Mouse (Mus musculus): ENCODE results near the gene Hacl1. TPM values are rescaled to one million over a fixed set of nuclear protein-coding genes. Genes with fewer than 3 reads are reported as not detected.

The Hacl1 gene
- 22.4 and 25.5 TPM in 2 replicates for total RNA-seq (2014; rRNA removed; ENCODE audit: low replicate concordance)
- polyA plus RNA-seq (2015; fragmentation: Nextera tagmentation; extraction: Ambion mirVana), result 9.2 and 12.2 TPM in 2 replicates

GRCm38 (mm10) chr14:31640890-31641505 is at the start of gene Hacl1, which contains the start of gene Btd:
Gene Hacl1, minus strand, starts transcription at chr14:31641286.
Gene Btd, plus strand, starts transcription at chr14:31641028.
- Histone ChIP-seq H3K27me3 (ENCODE audit: control insufficient read depth, insufficient read depth, low read length) (no peaks in the 10 kb centered on the region), H3K9me3 (replicated peaks; ENCODE audit: control insufficient read depth, low read length) (no peaks in the 10 kb centered on the region), H3K4me1 (ENCODE audit: control insufficient read depth, insufficient read depth) (peaks cover 14% of the 10 kb centered on the region), H3K27ac (ENCODE audit: low read depth) (peak within 1 kb of the TSS; percentile 81), H3K36me3 (replicated peaks; ENCODE audit: control insufficient read depth, insufficient read depth, low read length) (no peaks in the 10 kb centered on the region), H3K4me3 (ENCODE audit: low read depth, low read length) (peak within 1 kb of the TSS; percentile 78), H3K4me2 (ENCODE audit: low read depth, low read length) (peak within 1 kb of the TSS; percentile 92), H3K9ac (replicated peaks; ENCODE audit: low read depth, low read length) (peak within 1 kb of the TSS; percentile 72)
- peak; percentile 98 for ATAC-seq (ENCODE audit: insufficient read depth, low read depth)
- under 1% methylated on average over 30 of the region's 30 CpGs for WGBS
- TF ChIP-seq CTCF (IDR thresholded peaks at IDR 0.05; ENCODE audit: low read depth) (no peak), EP300 (IDR thresholded peaks at IDR 0.05; ENCODE audit: low read depth) (no peak)
- DNase-seq (ENCODE audit: low spot score), result peak; percentile 97

- Histone ChIP-seq H3K9ac (replicated peaks; ENCODE audit: low read depth, low read length) (no peak overlapping the region), H3K4me3 (ENCODE audit: low read depth, low read length) (no peak overlapping the region), H3K4me1 (ENCODE audit: control insufficient read depth, insufficient read depth) (peaks cover 8% of the 10 kb centered on the region; the same call in 1 of the 2 replicates), H3K4me2 (ENCODE audit: low read depth, low read length) (no peak overlapping the region), H3K27ac (ENCODE audit: low read depth) (no peak overlapping the region), H3K27me3 (ENCODE audit: control insufficient read depth, insufficient read depth, low read length) (no peaks in the 10 kb centered on the region), H3K9me3 (replicated peaks; ENCODE audit: control insufficient read depth, low read length) (no peaks in the 10 kb centered on the region), H3K36me3 (replicated peaks; ENCODE audit: control insufficient read depth, insufficient read depth, low read length) (no peaks in the 10 kb centered on the region)
- 89% methylated on average over 1 of the region's 1 CpGs for WGBS
- TF ChIP-seq EP300 (IDR thresholded peaks at IDR 0.05; ENCODE audit: low read depth) (no peak), CTCF (IDR thresholded peaks at IDR 0.05; ENCODE audit: low read depth) (no peak)
- ATAC-seq (ENCODE audit: insufficient read depth, low read depth) (no peak), DNase-seq (ENCODE audit: low spot score) (no peak)
These were observed 45.1 kb upstream of the Hacl1 start for GRCm38 (mm10) chr14:31686231-31686630.

- no peaks in the 10 kb centered on the region for H3K36me3 ChIP-seq (replicated peaks; ENCODE audit: control insufficient read depth, insufficient read depth, low read length)
- no peak overlapping the region for H3K4me3 ChIP-seq (ENCODE audit: low read depth, low read length)
- ATAC-seq (ENCODE audit: insufficient read depth, low read depth) (no peak), DNase-seq (ENCODE audit: low spot score) (no peak)
- H3K27me3 ChIP-seq (ENCODE audit: control insufficient read depth, insufficient read depth, low read length), result no peaks in the 10 kb centered on the region
- peaks cover 8% of the 10 kb centered on the region; the same call in 1 of the 2 replicates for H3K4me1 ChIP-seq (ENCODE audit: control insufficient read depth, insufficient read depth)
- no peak overlapping the region for H3K9ac ChIP-seq (replicated peaks; ENCODE audit: low read depth, low read length)
- H3K4me2 ChIP-seq (ENCODE audit: low read depth, low read length), result no peak overlapping the region
- no peak overlapping the region for H3K27ac ChIP-seq (ENCODE audit: low read depth)
- TF ChIP-seq CTCF (IDR thresholded peaks at IDR 0.05; ENCODE audit: low read depth) (no peak), EP300 (IDR thresholded peaks at IDR 0.05; ENCODE audit: low read depth) (no peak)
- no peaks in the 10 kb centered on the region for H3K9me3 ChIP-seq (replicated peaks; ENCODE audit: control insufficient read depth, low read length)
- 84% methylated on average over 10 of the region's 10 CpGs for WGBS
These were observed 44.6 kb upstream of the Hacl1 start for GRCm38 (mm10) chr14:31685680-31686079.

- DNase-seq (ENCODE audit: low spot score) (no peak), ATAC-seq (ENCODE audit: insufficient read depth, low read depth) (no peak)
- H3K27ac ChIP-seq (ENCODE audit: low read depth), result no peak overlapping the region
- no peak overlapping the region for H3K9ac ChIP-seq (replicated peaks; ENCODE audit: low read depth, low read length)
- TF ChIP-seq EP300 (IDR thresholded peaks at IDR 0.05; ENCODE audit: low read depth) (no peak), CTCF (IDR thresholded peaks at IDR 0.05; ENCODE audit: low read depth) (no peak)
- H3K36me3 ChIP-seq (replicated peaks; ENCODE audit: control insufficient read depth, insufficient read depth, low read length), result no peaks in the 10 kb centered on the region
- H3K4me2 ChIP-seq (ENCODE audit: low read depth, low read length), result no peak overlapping the region
- no peak overlapping the region for H3K4me3 ChIP-seq (ENCODE audit: low read depth, low read length)
- H3K9me3 ChIP-seq (replicated peaks; ENCODE audit: control insufficient read depth, low read length), result no peaks in the 10 kb centered on the region
- peaks cover 8% of the 10 kb centered on the region; the same call in 1 of the 2 replicates for H3K4me1 ChIP-seq (ENCODE audit: control insufficient read depth, insufficient read depth)
- WGBS, result 61% methylated on average over 7 of the region's 7 CpGs
- no peaks in the 10 kb centered on the region for H3K27me3 ChIP-seq (ENCODE audit: control insufficient read depth, insufficient read depth, low read length)
These were observed 43.4 kb upstream of the Hacl1 start for GRCm38 (mm10) chr14:31684343-31685040.

GRCm38 (mm10) chr14:31683610-31684009 is 42.5 kb upstream of the Hacl1 start:
- Histone ChIP-seq H3K4me1 (ENCODE audit: control insufficient read depth, insufficient read depth) (peaks cover 4% of the 10 kb centered on the region; the same call in 1 of the 2 replicates), H3K36me3 (replicated peaks; ENCODE audit: control insufficient read depth, insufficient read depth, low read length) (no peaks in the 10 kb centered on the region), H3K4me3 (ENCODE audit: low read depth, low read length) (no peak overlapping the region), H3K9me3 (replicated peaks; ENCODE audit: control insufficient read depth, low read length) (no peaks in the 10 kb centered on the region), H3K9ac (replicated peaks; ENCODE audit: low read depth, low read length) (no peak overlapping the region), H3K27ac (ENCODE audit: low read depth) (no peak overlapping the region), H3K4me2 (ENCODE audit: low read depth, low read length) (no peak overlapping the region), H3K27me3 (ENCODE audit: control insufficient read depth, insufficient read depth, low read length) (no peaks in the 10 kb centered on the region)
- DNase-seq (ENCODE audit: low spot score), result no peak
- 73% methylated on average over 1 of the region's 2 CpGs for WGBS
- no peak for ATAC-seq (ENCODE audit: insufficient read depth, low read depth)
- TF ChIP-seq EP300 (IDR thresholded peaks at IDR 0.05; ENCODE audit: low read depth) (no peak), CTCF (IDR thresholded peaks at IDR 0.05; ENCODE audit: low read depth) (no peak)
